Mouse (Mus musculus) skeletal muscle tissue, adult 2 months (tissue): ENCODE measurements at regions not wholly inside any gene's neighbourhood (a gene's known extent, or its start where the extent isn't known, plus 50 kb on each side); places are given as distances from the start of the nearest gene placed in this dataset.
A peak's percentile ranks its signal among the peaks of the same experiment; 100 is the strongest.

Experiments used
- DNase-seq: peaks from one replicate; pipeline ENCODE4 v3.0.0-alpha.2; 2012; ENCODE audit warnings: low read depth, low spot score

GRCm38 (mm10) chr10:67339371-67339929 is 54.3 kb upstream of the Nrbf2 start:
- DNase-seq: no peak

DNA sequence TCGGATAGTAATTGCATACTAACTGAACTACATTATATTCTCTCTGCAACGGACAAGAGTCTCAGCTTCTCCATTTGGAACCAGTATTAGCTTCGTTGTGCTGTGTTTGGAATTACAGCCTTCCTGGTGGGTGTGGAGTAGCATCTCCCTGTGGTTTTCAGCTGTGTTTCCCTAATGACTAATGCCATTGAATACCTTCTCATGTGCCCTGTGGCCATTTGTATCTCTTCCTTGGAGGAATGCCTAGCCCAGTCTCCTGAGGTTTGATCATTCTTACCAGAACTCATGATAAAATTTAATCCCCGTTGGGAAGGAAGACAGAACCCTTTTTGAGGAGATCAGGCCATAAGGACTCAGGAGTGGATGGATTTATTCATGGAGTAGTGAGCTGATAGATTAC is 59.6 kb upstream of the Nrbf2 start:
- no peak for DNase-seq

DNA sequence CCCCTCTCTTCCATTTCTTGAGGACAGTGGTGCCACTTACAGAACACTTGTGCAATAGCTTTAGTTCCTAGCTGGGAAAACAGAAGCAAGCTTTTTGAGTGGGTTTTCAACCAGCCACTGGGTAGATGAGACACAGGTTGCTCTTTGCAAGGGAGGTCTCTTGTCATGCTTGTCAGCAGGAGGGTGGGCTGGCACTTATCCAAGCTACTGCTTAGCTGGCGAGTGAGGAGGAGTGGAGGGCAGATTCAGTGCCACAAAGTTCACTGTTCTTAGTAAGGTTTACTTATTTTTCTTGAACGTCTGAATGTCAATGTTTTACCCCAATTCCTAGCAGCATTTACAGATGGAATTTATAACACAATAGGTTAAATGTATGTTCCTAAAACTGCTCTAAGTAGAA is 65.9 kb upstream of the Nrbf2 start:
- no peak for DNase-seq

DNA sequence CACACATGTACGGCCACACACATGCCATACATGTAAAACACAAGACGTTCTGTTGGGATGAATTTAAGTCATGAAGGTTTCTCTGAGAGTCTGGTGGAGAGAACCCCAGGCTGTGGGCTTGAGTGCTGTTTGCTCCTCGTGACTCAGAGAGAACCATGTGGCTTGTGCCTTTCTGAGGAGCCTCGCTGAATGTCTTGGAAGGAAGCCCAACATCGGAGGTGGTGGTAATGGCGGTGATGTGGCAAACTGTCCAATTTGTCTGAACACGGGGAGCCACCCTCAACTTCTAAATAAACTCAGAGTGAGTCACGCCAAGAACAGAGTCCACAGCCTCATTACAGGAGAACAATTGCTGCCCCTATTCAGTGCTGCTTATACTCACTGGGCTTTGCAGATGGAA is 75.7 kb upstream of the Nrbf2 start:
- no peak for DNase-seq

DNA sequence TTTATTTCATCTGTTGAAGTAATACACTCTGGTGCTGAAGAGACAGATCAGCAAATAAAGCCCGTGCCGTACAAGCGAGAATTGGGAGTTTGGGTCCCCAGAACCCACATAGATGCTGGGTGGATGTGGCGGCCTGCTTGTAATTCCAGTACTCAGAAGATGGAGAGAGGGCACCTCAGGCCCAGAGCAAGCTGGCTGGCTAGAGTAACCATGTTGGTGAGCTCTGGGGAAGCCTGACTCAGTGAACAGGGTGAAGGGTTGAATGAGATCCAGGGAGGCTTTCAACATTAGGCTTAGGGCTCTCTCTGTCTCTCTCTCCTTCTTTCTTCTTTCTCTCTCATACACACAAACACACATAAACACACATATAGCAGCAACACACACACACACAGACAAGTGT is 76.2 kb upstream of the Nrbf2 start:
- no peak for DNase-seq

GRCm38 (mm10) chr10:67364595-67364994 is 79.5 kb upstream of the Nrbf2 start:
- DNase-seq: no peak

DNA sequence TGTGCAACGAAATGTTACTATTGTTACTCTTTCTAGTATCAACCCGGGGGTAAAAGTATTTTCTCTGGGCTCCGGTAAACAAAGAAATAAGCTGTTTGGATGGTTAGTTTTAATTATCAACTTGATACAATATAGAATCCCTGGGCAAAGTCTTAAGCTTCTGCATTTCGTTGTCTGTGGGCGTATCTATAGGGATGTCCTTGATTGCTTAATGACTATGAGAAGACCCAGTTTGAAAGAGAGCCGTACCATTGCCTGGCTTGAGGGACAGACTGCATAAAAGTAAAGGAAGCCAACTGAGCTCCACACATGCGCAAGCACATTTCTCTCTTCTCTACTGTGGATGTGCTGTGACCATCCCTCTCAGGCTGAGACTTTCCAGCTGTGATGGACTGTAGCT is 80.1 kb upstream of the Nrbf2 start:
- DNase-seq: no peak

DNA sequence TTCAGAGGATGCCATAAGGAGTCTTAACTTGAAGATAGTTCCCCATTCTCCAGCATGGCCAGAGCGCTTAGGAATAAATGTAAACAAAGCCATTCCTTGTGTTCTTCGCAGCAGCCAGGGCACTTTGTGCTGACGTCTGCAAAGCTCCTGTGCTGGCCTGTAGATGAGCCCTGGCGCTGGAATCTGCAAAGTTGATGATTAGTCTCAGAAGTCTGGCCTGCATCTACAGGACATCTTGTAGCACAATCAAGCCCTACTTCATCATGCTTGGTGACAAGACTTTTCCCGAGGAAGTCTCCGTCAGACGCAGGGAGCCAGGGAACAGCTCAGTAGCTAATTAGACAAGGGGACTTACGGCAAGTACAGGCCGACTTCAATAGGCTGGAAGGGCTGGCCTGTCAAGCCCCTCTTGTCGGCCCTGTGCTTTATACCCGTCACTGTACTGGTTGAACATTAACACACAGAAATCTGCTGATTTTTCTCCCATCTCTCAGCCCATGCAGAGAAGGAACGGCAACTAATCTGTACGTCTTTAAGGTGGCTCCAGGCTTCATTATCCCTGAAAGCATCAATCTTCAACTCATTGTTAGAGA is 87.6 kb upstream of the Nrbf2 start:
- DNase-seq: no peak

- no peak for DNase-seq
These were observed 91.5 kb upstream of the Nrbf2 start for GRCm38 (mm10) chr10:67376638-67377037.

- peak; percentile 2 for DNase-seq
These were observed 92.6 kb upstream of the Nrbf2 start for GRCm38 (mm10) chr10:67377643-67378223.

DNA sequence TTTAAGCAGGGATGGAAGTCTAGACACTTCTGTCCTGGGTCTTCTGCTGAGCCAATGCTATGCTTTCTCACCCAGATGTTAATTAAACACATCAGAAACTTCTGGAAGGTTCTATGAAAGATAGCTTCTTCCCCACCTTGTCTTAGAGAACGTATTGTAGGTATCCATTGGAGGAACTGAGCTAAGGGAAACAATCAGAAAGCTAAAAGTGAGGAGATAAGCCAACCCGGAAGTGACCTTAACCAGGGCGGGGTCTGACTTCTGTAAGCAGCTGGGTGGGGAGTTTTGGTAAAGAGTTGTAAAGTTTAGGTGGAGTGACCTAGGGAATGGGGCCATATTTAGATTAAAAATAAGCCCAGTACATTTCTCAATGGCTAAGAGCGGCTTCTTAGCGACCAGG is 95.1 kb upstream of the Nrbf2 start:
- no peak for DNase-seq

DNA sequence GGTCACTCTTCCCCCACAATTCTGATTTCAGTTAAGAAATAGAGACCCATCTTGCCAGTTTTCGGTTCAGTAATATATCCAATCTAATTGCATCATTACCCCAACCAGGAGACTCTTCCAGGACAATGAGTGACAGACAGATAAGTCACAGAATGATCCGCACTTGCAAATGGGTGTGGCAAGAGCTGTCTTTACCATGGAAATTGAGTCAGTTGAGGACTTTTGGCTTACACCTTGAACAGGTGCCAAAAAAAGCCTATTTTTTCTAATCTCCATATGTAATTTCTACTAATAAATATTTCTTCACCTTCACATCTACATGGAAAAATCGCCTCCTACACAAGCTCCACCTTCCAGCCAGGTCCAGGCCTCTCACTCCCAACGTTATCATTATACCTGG is 98.2 kb upstream of the Nrbf2 start:
- no peak for DNase-seq

DNA sequence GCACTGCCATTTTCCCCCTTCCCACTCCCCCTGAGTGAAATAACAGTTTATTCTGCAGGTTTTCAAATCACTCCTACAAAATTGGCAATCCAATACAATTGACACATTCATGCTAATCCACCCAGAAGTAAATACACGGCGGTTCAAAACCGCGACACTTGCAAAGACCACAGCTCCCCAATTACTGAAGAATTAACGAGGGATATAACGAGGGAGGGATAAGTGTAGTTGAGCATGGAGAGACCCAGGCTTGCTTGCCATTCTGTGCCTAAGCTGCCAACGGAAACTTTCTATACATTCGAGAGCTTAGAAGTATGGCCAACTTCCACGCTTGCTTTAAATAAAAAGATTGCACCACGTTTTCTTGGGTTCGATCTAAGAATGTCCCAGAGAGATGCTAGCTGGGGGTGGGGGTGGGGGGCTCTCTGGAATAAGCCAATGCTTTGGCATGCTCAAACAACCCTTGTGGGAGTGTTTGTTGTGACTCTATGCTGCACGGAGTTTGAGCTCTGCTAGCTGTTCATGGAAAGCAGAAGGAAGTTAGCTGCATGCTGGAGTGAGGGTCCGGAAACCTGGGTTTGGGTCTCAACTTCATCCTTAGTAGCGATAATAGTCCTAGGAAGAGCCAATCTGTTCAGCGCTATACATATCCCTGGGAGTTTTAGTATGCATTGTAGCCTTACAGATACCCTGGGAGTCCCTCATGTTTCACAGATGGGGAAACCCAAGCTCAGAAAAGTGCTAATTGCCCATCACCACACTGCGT is 98.9 kb upstream of the Nrbf2 start:
- DNase-seq: no peak

DNA sequence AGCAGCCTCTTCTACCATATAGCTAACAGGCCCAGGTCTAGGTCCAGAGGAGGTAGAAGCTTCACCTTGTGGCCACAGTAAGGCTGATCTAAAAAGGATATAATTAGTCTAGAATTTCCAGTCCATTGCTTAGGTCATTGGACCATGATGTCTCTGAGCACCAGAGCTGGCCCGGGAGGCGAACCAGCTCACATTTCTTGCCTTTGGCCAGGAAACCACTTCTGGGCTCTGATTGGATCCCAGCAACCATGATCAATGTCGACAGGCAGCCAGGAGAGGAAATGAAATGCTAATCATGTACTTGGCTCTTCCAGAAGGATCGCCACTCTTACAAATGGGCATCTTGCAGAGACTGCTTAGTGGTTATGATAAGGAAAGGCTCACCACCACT is 99.5 kb upstream of the Nrbf2 start:
- no peak for DNase-seq

DNA sequence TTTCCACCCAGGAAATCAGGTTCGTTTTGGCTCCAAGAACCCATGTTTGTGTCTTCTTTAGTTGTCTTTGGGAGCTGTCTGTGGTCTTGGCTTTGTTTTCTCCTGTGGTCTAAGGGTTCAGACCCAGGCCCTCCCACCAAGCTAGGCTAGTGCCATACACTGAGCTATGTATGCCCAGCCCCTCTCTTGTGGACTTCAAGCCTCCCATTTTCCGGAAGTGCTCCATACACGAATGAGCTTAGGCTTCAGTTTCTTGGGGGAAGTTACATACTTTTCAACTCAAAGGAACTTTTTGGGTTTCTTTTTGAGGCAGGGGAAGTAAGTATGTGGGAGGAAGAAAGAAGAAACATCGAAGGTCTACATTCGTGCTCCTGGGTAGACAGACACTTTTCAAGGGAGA is 100.9 kb upstream of the Nrbf2 start:
- DNase-seq: no peak

GRCm38 (mm10) chr10:67388755-67389154 is 103.7 kb upstream of the Nrbf2 start:
- DNase-seq: no peak

- DNase-seq: no peak
These were observed 115.3 kb upstream of the Nrbf2 start for GRCm38 (mm10) chr10:67400434-67400833.

- DNase-seq: no peak
These were observed 116.3 kb upstream of the Nrbf2 start for GRCm38 (mm10) chr10:67401409-67401808.

DNA sequence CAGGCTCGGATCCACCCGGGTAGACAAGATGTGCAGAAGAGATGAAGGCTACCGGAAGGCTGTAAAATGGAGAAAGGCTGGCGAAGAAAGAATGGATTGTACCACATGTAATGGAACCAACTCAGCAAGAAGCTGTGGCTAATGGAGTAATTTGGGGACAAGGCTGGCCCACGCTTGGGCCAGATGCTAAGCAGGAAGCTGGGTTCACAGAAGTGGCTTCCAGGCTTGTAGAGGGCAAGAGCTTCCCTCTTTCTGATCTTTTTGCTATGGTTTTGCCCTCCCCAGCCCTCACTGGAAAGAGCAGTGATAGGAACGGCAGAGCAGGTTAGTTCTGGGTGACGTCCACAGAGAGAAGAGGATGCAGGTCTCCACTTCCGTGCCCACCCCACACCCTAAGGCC is 117.7 kb upstream of the Egr2 start:
- DNase-seq: no peak

GRCm38 (mm10) chr10:67420761-67421160 is 114.5 kb upstream of the Egr2 start:
- DNase-seq: no peak

DNA sequence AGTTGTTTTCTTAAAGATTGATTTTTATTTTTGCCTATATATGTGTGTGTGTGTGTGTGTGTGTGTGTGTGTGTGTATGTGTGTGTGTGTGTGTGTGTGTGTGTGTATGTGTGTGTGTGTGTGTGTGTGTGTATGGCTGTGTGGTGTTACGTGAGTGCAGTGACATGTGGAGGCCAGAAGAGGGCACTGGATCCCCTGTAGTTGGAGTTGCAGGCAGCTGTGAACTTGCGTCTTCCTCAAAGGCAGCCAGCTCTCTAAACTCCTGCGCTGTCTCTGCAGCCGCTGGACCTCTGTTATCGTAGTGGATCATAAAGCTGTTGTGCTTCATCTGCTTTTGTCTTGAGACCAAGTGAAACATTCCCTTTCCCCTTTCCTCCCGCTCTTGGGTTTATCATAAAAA is 109.9 kb upstream of the Egr2 start:
- DNase-seq: no peak

DNA sequence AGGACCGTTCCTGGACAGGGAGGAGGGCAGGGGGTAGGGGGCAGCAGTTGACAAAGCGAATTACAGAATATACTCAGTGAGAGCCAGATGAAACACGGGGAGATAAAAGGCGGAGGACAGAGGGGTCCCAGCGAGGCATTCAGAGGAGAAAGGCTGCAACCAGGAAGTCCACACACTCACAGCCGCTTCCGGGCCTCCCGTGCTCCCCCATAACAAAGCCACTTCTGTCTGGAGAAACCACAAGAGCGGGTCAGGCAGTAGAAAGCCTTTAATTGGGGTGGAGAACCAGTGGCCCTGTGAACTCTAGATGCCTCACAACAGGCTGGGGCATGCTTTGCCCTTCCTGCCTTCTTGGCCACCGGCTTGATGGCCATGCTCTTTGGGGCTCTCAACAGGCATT is 108.1 kb upstream of the Egr2 start:
- DNase-seq: no peak

DNA sequence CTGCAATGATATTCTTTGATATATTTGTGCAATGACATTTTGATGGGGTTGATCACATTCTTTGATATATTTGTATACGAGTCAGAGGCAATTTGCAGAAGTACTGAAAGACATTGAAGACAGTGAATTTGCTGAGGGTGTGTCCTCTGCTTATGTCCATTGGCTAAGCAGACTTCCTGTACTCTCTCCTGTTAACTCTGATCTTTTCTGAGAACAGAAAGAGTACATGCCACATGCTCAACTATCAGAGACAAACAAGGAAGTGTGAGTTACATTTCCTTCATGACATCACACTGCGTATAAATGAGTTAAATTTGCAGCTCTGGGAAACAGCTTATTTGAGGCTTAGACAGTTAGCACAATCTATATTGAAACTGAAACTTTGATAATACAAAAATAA is 104.5 kb upstream of the Egr2 start:
- no peak for DNase-seq
